Mouse (Mus musculus): ENCODE measurements at regions not wholly inside any gene's neighbourhood (a gene's known extent, or its start where the extent isn't known, plus 50 kb on each side); places are given as distances from the start of the nearest gene placed in this dataset.

DNA sequence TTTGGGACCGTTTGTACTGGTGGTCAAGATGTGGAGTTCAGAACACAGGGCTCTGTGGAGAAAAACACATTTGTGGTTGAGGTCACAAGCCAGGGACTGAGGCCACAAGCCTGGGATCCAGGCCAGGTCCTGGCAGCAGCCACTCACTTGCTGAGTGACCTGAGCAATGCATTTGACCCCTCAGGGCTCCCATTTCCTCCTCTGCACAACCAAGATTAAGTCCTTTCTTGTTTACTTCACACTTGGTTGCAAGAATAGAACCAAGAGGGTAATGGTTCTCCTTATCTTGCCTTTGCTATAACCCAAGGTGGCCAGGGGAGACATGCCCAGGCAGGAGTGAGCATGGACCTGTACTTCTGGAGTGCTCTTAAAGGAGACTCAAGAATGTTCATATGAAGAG lies 53.4 kb downstream of the Calml3 start:
- TF ChIP-seq POLR2A (IDR thresholded peaks at IDR 0.05; ENCODE audit: extremely low read depth, insufficient read depth, low read length) (no peak), CTCF (IDR thresholded peaks at IDR 0.05; ENCODE audit: low read depth, low read length) (no peak)

Measured in liver, adult 2 months (tissue).